Mouse (Mus musculus): Measurements from ENCODE around the gene Rce1. TPM values are rescaled to one million over a fixed set of nuclear protein-coding genes. Genes with fewer than 3 reads are reported as not detected.

Gene Rce1
- polyA plus RNA-seq, 1 experiment from 2014 or later: 56.5 TPM

DNA sequence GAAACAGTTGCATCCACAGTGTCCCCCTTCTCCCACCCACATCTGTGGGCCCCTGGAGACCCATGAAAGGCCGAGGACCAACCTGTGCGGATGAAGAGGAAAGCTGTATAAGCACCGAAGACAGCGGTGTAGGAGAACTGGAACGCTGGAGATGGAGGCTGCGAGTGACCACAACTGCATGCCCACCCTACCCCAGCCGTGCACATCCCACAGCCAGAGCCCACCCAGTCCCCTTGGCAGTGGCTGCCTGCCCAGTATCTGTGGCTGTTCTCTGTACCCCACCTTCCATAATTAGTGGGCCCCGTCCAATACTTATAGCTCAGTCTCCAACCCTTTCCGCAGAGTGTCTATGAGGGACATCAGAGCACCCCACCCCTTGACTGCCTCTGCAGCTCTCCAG, 2.0 kb downstream of the Rce1 start:
- Histone ChIP-seq H3K9me3 (no peaks in the 10 kb centered on the region), H3K4me3 (no peak overlapping the region)
- ATAC-seq (replicated peaks): no peak

GRCm38 (mm10) chr19:4622780-4623179, 2.7 kb downstream of the Rce1 start:
- Histone ChIP-seq H3K9me3 (no peaks in the 10 kb centered on the region), H3K4me1 (peaks cover 30% of the 10 kb centered on the region), H3K4me3 (no peak overlapping the region), H3K27me3 (no peaks in the 10 kb centered on the region), H3K9ac (replicated peaks) (no peak overlapping the region), H3K27ac (replicated peaks) (no peak overlapping the region), H3K4me2 (replicated peaks) (no peak overlapping the region), H3K36me3 (peaks cover 20% of the 10 kb centered on the region; the same call in 1 of the 2 replicates)
- no peak for ATAC-seq (replicated peaks)
- WGBS: 66% methylated on average over 5 of the region's 5 CpGs

More for the DNA sequence above, 2.0 kb downstream of the Rce1 start:
- H3K4me1 ChIP-seq: peaks cover 36% of the 10 kb centered on the region
- no peak overlapping the region for H3K9ac ChIP-seq (replicated peaks)
- no peak overlapping the region for H3K27ac ChIP-seq (replicated peaks)
- WGBS: 95% methylated on average over 9 of the region's 9 CpGs
- H3K4me2 ChIP-seq (replicated peaks): no peak overlapping the region
- H3K27me3 ChIP-seq: no peaks in the 10 kb centered on the region
- H3K36me3 ChIP-seq: peaks cover 20% of the 10 kb centered on the region; the same call in 1 of the 2 replicates

GRCm38 (mm10) chr19:4620721-4621120, 4.7 kb downstream of the Rce1 start:
- no peak overlapping the region for H3K4me3 ChIP-seq
- no peak overlapping the region for H3K4me2 ChIP-seq (replicated peaks)
- no peak for ATAC-seq (replicated peaks)
- no peak overlapping the region for H3K27ac ChIP-seq (replicated peaks)
- H3K27me3 ChIP-seq: no peaks in the 10 kb centered on the region
- H3K9me3 ChIP-seq: no peaks in the 10 kb centered on the region
- peaks cover 23% of the 10 kb centered on the region for H3K4me1 ChIP-seq
- WGBS: 89% methylated on average over 7 of the region's 7 CpGs
- H3K9ac ChIP-seq (replicated peaks): no peak overlapping the region
- H3K36me3 ChIP-seq: peaks cover 20% of the 10 kb centered on the region; the same call in 1 of the 2 replicates

- WGBS: 78% methylated on average over 10 of the region's 10 CpGs
- no peak overlapping the region for H3K9ac ChIP-seq (replicated peaks)
- H3K27ac ChIP-seq (replicated peaks): no peak overlapping the region
- H3K27me3 ChIP-seq: no peaks in the 10 kb centered on the region
- peaks cover 20% of the 10 kb centered on the region for H3K4me1 ChIP-seq
- peaks cover 20% of the 10 kb centered on the region; the same call in 1 of the 2 replicates for H3K36me3 ChIP-seq
- H3K9me3 ChIP-seq: no peaks in the 10 kb centered on the region
- no peak overlapping the region for H3K4me3 ChIP-seq
- no peak for ATAC-seq (replicated peaks)
- H3K4me2 ChIP-seq (replicated peaks): no peak overlapping the region
Observed at GRCm38 (mm10) chr19:4619461-4619860, 6.0 kb downstream of the Rce1 start.

GRCm38 (mm10) chr19:4618183-4618582, 7.3 kb downstream of the Rce1 start:
- Histone ChIP-seq H3K27ac (replicated peaks) (no peak overlapping the region), H3K4me1 (peaks cover 24% of the 10 kb centered on the region), H3K27me3 (no peaks in the 10 kb centered on the region), H3K9ac (replicated peaks) (no peak overlapping the region), H3K4me3 (no peak overlapping the region), H3K9me3 (no peaks in the 10 kb centered on the region), H3K36me3 (peaks cover 20% of the 10 kb centered on the region), H3K4me2 (replicated peaks) (no peak overlapping the region)
- WGBS: 25% methylated on average over 18 of the region's 18 CpGs
- no peak for ATAC-seq (replicated peaks)

- Histone ChIP-seq H3K9me3 (no peaks in the 10 kb centered on the region), H3K36me3 (peaks cover 21% of the 10 kb centered on the region), H3K9ac (replicated peaks) (no peak overlapping the region), H3K4me3 (no peak overlapping the region), H3K27me3 (no peaks in the 10 kb centered on the region), H3K4me2 (replicated peaks) (no peak overlapping the region), H3K27ac (replicated peaks) (peak overlapping the region; percentile 96; the same call in 1 of the 2 replicates), H3K4me1 (peaks cover 39% of the 10 kb centered on the region)
- no peak for ATAC-seq (replicated peaks)
- 38% methylated on average over 4 of the region's 4 CpGs for WGBS
Observed at GRCm38 (mm10) chr19:4616546-4616945, 8.9 kb downstream of the Rce1 start.

DNA sequence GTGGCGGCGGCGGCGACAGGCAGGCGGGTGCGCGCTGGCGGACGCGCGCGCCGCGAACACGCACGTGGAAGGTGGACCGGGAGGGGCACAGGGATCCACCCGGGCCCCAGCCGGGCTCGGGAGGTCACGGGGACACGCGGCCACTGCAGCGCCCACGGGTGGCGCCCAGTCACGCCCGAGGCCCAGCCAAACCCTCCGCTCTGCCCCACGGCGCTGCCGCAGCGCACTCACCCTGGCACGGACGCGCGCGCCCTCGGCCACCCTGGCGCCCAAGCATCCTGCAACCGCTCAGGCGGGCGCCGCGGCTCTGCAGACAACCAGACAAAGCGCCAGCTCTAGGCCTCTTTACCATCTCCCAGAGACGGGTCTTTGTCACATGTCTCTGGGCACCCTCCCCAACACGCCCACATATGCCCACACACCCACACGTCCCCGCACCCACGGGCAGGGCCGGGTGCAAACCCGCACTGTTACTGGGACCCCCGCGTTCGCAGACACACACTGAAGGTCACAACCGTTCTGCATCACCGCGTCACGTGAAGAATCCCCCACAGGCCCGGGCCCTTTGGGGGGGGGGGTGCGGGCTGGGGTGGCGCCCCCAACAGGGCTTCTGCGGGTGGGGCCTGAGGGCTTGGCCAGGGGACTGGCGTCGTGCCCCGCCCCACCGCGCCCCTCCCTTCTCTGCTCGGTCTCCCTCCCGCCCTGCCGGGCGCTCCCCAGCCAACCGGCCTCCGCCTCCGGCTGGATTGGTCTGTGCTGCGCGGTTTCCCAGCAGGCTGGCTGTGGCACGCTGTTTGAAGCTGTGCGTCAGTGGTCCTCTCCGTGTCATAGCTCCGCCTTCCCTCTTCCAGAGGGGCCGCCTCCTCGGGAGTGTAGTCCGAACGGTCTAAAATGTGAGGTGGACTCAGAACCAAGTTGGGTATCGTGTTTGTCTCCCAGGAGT, 10.0 kb downstream of the Rce1 start, which contains the start of gene Lrfn4:
Lrfn4 (minus strand) TSS at position 517 of the 943 bp plus-strand sequence.
- Histone ChIP-seq H3K9me3 (no peaks in the 10 kb centered on the region), H3K4me2 (replicated peaks) (peak within 1 kb of the TSS; percentile 87), H3K4me3 (peak within 1 kb of the TSS; percentile 99), H3K27ac (replicated peaks) (peak within 1 kb of the TSS; percentile 96), H3K4me1 (peaks cover 42% of the 10 kb centered on the region), H3K27me3 (no peaks in the 10 kb centered on the region), H3K36me3 (peaks cover 28% of the 10 kb centered on the region), H3K9ac (replicated peaks) (peak within 1 kb of the TSS; percentile 100)
- peak; percentile 94 for ATAC-seq (replicated peaks)
- under 1% methylated on average over 83 of the region's 87 CpGs for WGBS

DNA sequence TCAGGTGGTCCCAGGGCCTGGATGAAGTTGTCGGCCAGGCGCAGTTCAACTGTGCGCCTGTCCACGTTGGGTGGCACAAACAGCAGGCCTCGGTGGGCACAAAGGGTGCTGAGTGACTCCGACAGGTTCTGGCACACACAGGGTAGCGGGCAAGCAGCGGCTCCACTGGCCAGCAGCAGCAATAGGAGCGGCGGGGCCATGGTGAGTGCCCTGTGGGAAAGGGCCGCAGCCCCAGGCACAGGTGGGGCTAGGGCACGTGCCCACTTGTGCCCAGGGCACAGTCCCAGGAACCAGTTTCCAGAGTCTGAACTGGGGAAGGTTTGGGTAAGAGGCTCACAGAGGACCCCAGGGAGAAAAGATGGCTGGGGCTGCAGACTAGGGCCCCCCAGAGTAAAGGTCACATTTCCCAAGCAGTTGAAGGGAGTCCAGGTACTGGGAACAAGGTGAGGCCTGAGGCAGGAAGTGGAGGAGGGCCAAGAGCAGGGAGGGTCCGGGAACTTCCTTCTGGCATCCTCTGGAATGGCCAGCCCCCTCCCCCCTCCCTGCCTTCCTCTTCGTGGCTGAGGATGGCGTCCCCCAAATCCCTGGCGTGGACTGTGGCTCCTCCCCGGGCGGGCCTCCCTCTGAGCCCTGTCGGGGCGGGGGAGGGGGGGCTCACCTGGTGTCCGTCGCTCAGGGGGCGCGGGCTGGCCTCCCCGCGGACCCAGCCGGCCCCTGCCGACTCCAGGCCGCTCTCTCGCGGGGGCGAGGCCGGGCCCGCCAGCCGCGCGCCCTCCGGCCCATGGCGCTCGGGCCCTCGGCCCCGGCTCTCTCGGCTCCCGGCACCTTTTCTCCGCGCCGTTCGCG, 10.9 kb downstream of the Rce1 start:
- peak overlapping the region; percentile 87 for H3K4me2 ChIP-seq (replicated peaks)
- 16% methylated on average over 46 of the region's 49 CpGs for WGBS
- H3K9ac ChIP-seq (replicated peaks): peak overlapping the region; percentile 100
- H3K9me3 ChIP-seq: no peaks in the 10 kb centered on the region
- H3K27ac ChIP-seq (replicated peaks): peak overlapping the region; percentile 96
- ATAC-seq (replicated peaks): no peak; the same call in 1 of the 2 replicates
- peak overlapping the region; percentile 99 for H3K4me3 ChIP-seq
- H3K27me3 ChIP-seq: no peaks in the 10 kb centered on the region
- H3K4me1 ChIP-seq: peaks cover 42% of the 10 kb centered on the region
- H3K36me3 ChIP-seq: peaks cover 28% of the 10 kb centered on the region

DNA sequence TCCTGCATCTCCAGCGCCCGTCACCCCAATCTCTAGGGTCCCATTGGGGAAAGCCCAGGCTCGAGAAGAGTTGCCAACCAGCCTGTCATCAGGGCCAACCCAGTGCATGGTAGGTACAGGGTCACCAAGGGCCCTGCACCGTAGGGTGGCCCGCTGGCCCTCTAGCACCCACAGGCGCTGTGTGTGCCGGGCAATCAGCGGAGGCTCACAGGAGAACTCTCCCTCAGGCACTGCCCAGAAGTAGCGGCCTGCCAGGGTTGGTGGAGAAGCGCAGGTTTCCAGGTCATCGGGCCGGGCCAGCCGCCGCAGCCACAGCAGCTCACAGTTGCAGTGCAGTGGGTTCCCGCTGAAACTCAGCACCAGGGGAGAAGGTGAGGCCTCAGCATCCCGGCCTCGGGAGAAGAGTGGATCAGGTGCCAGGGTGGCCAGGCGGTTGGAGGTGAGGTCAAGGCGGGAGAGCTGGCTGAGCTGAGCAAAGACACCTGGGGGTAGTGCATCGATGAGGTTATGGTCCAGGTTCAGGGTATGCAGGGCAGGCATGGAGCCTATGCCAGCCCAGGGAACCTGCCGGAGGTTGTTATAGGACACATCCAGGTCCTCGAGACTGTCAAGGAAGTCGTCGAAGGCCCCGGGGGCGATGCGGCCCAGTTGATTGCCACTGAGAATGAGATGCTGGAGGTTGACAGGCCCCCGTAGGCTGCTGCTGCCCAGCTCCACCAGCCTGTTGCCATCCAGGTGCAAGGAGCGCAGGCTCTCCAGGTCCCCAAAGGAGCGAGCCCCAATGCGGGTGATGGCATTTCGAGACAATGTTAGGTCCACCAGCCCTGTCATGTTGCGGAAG, 11.8 kb downstream of the Rce1 start:
- Histone ChIP-seq H3K27me3 (no peaks in the 10 kb centered on the region), H3K4me3 (peak overlapping the region; percentile 99), H3K9me3 (no peaks in the 10 kb centered on the region), H3K4me2 (replicated peaks) (peak overlapping the region; percentile 87), H3K4me1 (peaks cover 42% of the 10 kb centered on the region), H3K9ac (replicated peaks) (peak overlapping the region; percentile 100), H3K27ac (replicated peaks) (no peak overlapping the region), H3K36me3 (peaks cover 28% of the 10 kb centered on the region)
- ATAC-seq (replicated peaks): no peak
- 90% methylated on average over 33 of the region's 33 CpGs for WGBS

DNA sequence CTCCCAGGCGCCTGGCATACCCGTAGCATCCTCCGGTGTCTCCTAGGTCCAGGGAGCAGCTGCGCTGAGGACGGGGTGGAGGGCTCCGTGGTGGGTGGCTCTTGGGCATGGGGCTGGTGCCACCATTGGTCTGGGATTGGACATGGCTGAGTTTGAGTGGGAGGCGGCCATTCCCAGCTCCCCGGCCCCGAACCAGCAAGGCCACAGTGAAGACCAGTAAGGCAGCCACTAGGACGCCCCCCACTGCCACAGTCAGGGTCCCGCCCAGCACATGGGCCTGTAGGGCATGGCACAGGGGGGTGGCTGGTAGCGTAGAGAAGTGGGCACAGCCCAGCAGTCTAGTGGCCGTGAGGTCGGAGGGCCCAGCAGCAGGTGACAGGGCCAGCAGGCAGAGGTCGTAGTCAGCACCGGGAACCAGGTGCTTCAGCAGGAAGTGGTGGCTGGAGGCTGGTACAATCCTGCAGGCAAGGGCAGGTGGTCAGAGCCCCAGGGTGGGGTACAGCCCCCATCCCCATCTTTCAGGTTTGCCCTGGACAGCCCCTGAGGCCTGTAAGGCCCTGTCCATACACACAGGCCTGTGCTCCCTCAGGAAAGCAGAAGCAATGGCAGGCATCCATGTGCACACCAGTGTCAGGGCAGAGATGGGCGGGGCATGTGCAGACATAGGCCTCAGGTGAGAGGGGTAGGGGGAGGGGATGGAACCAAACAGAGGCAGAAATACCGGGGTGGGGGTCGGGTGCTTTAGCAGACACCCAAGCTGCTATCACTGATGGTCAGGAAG, 13.1 kb downstream of the Rce1 start:
- H3K36me3 ChIP-seq: peaks cover 28% of the 10 kb centered on the region
- H3K9ac ChIP-seq (replicated peaks): peak overlapping the region; percentile 13; the same call in 1 of the 2 replicates
- no peak for ATAC-seq (replicated peaks)
- no peak overlapping the region for H3K4me3 ChIP-seq
- no peak overlapping the region for H3K4me2 ChIP-seq (replicated peaks)
- no peaks in the 10 kb centered on the region for H3K9me3 ChIP-seq
- no peak overlapping the region for H3K27ac ChIP-seq (replicated peaks)
- H3K4me1 ChIP-seq: peaks cover 42% of the 10 kb centered on the region
- H3K27me3 ChIP-seq: no peaks in the 10 kb centered on the region
- WGBS: 91% methylated on average over 19 of the region's 19 CpGs

DNA sequence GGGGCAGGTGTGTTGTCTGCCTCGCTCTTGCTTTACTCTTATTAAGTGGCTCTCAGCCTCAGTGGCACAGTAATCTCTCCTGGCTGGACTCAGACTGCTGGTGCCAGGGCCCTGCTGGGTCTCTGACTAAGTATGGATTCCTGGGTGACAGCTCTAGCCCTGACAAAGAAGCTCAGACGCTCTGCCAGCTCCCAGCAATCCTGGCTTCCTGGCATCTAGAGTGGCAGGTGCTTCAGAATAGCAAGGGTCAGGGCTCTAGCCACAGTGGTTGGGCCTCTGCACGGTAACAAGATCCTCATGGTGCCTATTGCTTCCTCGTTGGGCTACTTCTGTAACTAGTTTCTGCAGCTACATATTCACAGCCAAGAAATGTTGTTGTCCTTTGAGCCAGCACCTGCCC, 15.3 kb downstream of the Rce1 start:
- Histone ChIP-seq H3K27me3 (no peaks in the 10 kb centered on the region), H3K9me3 (no peaks in the 10 kb centered on the region), H3K4me3 (no peak overlapping the region), H3K9ac (replicated peaks) (no peak overlapping the region), H3K36me3 (peaks cover 28% of the 10 kb centered on the region), H3K4me2 (replicated peaks) (no peak overlapping the region), H3K4me1 (peaks cover 33% of the 10 kb centered on the region), H3K27ac (replicated peaks) (no peak overlapping the region)
- ATAC-seq (replicated peaks): no peak
- 62% methylated on average over 4 of the region's 4 CpGs for WGBS

Measured in forebrain, embryonic 15.5 days (tissue).